Mouse (Mus musculus) frontal cortex, postnatal 14 days (tissue): ENCODE data around the gene Rpa2.
"Not testable (repeated sequence)": the region's sequence is repeated elsewhere in the genome, so short reads cannot be mapped to it uniquely, and the experiment has no call there.

ENCODE experiments used
- DNase-seq, 2 experiments: peaks; one replicate each; pipeline ENCODE4 v3.0.0; 2022; ENCODE audit warnings: low spot score in 2 of 2

The Rpa2 gene

GRCm38 (mm10) chr4:132762602-132763001 is 5.5 kb upstream of the Rpa2 start:
- no peak for DNase-seq

GRCm38 (mm10) chr4:132763125-132763524 is 5.0 kb upstream of the Rpa2 start:
- DNase-seq, result not testable (repeated sequence)

- no peak for DNase-seq
Observed at GRCm38 (mm10) chr4:132771776-132772175, 3.6 kb downstream of the Rpa2 start.

GRCm38 (mm10) chr4:132774905-132775304 is 6.8 kb downstream of the Rpa2 start:
- DNase-seq, result no peak

- peak; percentile 58 to 77 for DNase-seq
Observed at GRCm38 (mm10) chr4:132776764-132777163, 8.6 kb downstream of the Rpa2 start.

GRCm38 (mm10) chr4:132778562-132779201 is 10.6 kb downstream of the Rpa2 start:
- DNase-seq, result no peak

GRCm38 (mm10) chr4:132780288-132780687 is 12.2 kb downstream of the Rpa2 start:
- no peak for DNase-seq

GRCm38 (mm10) chr4:132783732-132784131 is 15.6 kb downstream of the Rpa2 start:
- DNase-seq, result no peak

- DNase-seq, result no peak
Observed at GRCm38 (mm10) chr4:132785228-132785627, 17.1 kb downstream of the Rpa2 start.

GRCm38 (mm10) chr4:132789731-132790130 is 21.6 kb downstream of the Rpa2 start:
- DNase-seq, result no peak

- not testable (repeated sequence) for DNase-seq
Observed at GRCm38 (mm10) chr4:132793322-132794004, 25.3 kb downstream of the Rpa2 start.

- DNase-seq, result no peak
Observed at GRCm38 (mm10) chr4:132794028-132794427, 25.9 kb downstream of the Rpa2 start.

GRCm38 (mm10) chr4:132794760-132795159 is 26.6 kb downstream of the Rpa2 start:
- no peak for DNase-seq

- no peak for DNase-seq
Observed at GRCm38 (mm10) chr4:132795171-132795570, 27.0 kb downstream of the Rpa2 start.

- peak; percentile 33 to 45 for DNase-seq
Observed at GRCm38 (mm10) chr4:132796196-132796886, 28.2 kb downstream of the Rpa2 start, which contains the start of gene Themis2. Gene Themis2 (minus strand): TSS chr4:132796387.

GRCm38 (mm10) chr4:132797461-132797860 is 29.3 kb downstream of the Rpa2 start:
- DNase-seq, result no peak

GRCm38 (mm10) chr4:132798028-132798427 is 29.9 kb downstream of the Rpa2 start:
- no peak for DNase-seq

- DNase-seq, result not testable (repeated sequence)
Observed at GRCm38 (mm10) chr4:132798666-132799065, 30.5 kb downstream of the Rpa2 start.

GRCm38 (mm10) chr4:132799845-132800244 is 31.7 kb downstream of the Rpa2 start:
- DNase-seq, result no peak

- no peak for DNase-seq
Observed at GRCm38 (mm10) chr4:132801176-132802077, 33.3 kb downstream of the Rpa2 start.

GRCm38 (mm10) chr4:132802171-132802637 is 34.1 kb downstream of the Rpa2 start:
- DNase-seq, result no peak

GRCm38 (mm10) chr4:132803212-132803611 is 35.1 kb downstream of the Rpa2 start:
- DNase-seq, result no peak
